Mouse (Mus musculus): ENCODE data around the gene Man1b1.

Gene Man1b1

GRCm38 (mm10) chr2:25332286-25333160 lies at the start of gene Man1b1:
Gene Man1b1, plus strand, starts transcription at chr2:25332338.
- DNase-seq = peak; percentile 99

- no peak for DNase-seq
Observed at GRCm38 (mm10) chr2:25285551-25285950, 46.6 kb upstream of the Man1b1 start.

- no peak for DNase-seq
Observed at GRCm38 (mm10) chr2:25286314-25286713, 45.8 kb upstream of the Man1b1 start.

GRCm38 (mm10) chr2:25286837-25287636 lies 45.1 kb upstream of the Man1b1 start:
- DNase-seq = no peak

- no peak for DNase-seq
Observed at GRCm38 (mm10) chr2:25287927-25288649, 44.0 kb upstream of the Man1b1 start, which contains the start of gene Tmem210. Gene Tmem210, plus strand, starts transcription at chr2:25288145.

GRCm38 (mm10) chr2:25288734-25289345 lies 43.3 kb upstream of the Man1b1 start:
- no peak for DNase-seq

GRCm38 (mm10) chr2:25289651-25290050 lies 42.5 kb upstream of the Man1b1 start, which contains the start of gene Lrrc26:
Gene Lrrc26, plus strand, starts transcription at chr2:25289915.
- DNase-seq = no peak

- no peak for DNase-seq
Observed at GRCm38 (mm10) chr2:25290101-25290815, 41.9 kb upstream of the Man1b1 start.

- no peak for DNase-seq
Observed at GRCm38 (mm10) chr2:25290816-25291130, 41.4 kb upstream of the Man1b1 start.

DNA sequence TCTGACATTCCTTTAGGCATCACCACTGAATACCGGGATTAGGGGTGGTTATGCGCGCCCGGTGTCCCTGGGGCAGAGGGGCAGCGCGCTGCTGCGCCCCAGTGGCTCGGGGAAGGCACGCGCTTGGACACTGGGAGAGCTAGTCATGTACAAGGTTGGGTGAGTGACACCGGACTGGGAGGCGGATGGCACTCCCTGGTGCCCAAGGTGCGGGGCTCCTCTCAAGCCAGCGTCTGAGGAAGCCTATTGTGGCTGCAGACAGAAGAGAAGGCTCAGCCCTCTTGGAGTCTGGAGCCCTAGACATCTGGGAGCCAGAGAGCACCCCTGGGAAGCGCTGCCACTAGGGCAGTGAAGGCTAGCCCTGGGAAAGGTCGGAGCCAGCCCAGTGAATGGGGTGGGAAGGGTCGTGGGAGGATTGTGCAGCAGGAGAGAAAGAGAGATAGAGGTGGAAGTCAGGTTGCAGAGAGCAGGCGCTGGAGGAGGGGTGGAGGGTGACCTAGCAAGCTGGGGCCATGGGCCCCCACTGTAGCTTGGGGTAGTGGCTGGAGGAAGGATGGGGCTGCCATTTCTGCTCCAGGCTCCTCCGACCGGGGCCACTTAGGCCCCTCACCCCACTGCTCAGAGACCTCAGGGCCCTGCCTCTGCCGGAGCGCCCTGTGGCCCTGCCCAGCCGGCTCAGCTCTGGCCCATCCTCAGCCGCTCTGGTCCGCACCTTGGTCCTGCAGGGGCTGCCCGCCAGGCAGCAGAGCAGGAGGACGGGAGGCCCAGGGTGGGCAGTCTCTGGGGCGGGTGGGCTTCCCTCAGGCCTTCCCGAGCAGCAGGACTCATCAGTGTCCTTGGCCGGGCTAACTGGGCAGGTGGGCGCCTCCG lies 40.7 kb upstream of the Man1b1 start:
- no peak for DNase-seq

- no peak for DNase-seq
Observed at GRCm38 (mm10) chr2:25292054-25292544, 40.0 kb upstream of the Man1b1 start.

GRCm38 (mm10) chr2:25292856-25293255 lies 39.3 kb upstream of the Man1b1 start:
- no peak for DNase-seq

- no peak for DNase-seq
Observed at GRCm38 (mm10) chr2:25293706-25294105, 38.4 kb upstream of the Man1b1 start.

DNA sequence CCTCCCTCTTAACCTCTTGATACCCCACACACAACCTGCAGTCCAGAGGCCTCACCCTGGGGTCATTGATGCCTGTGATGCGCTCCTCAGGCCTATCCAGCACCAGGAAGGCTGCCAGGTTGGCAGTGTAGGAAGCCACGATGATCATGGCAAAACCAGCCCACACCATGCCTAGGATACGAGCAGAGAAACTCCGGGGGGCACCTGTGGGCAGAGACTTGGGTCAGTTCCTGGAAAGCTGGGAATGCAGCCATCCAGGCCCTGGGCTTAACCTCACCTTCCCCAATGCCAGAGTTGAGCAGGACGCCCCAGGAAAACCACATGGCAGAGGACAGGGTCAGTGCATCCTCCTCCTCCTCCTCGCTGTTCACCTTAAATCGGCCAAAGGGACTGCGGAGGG lies 35.0 kb upstream of the Man1b1 start:
- DNase-seq = no peak

- no peak for DNase-seq
Observed at GRCm38 (mm10) chr2:25298046-25298445, 34.1 kb upstream of the Man1b1 start.

DNA sequence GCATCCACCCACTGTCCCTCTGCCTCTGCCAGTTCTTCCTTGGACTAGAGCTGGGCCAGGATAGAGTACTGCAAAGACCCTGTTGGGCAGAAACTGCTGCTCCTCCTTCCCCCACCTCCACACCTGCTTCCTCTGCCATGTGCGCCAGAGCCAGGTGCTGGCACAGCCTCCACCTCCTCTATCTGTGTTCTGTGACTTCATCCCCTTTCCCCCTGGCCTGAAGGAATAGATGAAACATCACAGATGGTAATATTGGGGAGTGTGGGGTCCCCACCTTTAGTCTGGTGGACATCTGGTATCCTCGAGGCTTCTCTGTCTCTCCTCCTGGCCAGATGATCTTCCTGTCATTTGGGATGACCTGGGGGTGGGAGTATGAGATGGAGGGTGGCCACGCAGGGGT lies 28.7 kb upstream of the Man1b1 start:
- no peak for DNase-seq

- no peak for DNase-seq
Observed at GRCm38 (mm10) chr2:25303931-25304656, 28.0 kb upstream of the Man1b1 start.

DNA sequence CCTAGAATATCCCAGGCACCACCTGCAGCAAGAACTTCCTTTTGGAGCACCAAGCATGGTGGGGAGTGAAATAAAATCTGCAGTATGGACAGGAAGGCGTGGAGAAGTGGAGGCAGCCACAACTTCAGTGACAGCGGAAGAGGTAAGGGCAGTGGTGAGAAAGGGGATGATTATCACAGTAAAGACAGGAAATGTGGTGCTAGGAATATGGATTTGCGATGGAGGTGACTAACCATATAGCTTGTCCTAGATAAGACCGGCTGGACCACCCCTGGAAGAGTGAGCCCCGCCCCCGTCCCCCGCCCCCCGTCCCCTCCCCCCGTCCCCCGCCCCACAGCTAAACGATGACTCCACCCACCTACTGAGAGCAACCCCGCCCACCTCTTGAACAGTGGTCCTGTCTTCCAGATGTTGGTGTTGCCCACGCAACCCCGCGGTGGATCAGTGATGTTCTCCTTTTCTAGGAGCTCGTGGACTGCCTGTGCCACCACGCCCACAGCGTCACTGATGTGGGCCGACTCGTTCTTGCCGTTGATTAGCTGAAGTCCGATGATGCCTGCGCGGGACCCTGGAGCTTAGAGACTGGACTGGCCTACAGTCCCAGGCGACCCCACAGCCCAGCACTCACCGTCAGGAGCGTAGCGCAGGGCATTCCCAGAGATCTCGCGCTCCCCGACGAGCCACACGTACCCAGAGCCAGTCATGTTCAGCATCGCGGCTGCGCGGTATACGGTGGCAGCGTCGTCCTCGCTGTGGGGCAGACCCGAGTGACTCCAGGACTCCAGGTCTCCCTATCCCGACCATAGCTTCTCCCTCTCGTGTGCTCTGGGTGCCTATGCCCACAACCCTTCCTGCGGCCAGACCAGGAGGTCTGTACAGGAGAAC lies 27.2 kb upstream of the Man1b1 start:
- no peak for DNase-seq

Data from thymus, adult 18-20 months (tissue).